Mouse (Mus musculus): ENCODE measurements around the gene B9d1. TPM values are rescaled to one million over a fixed set of nuclear protein-coding genes. Genes with fewer than 3 reads are reported as not detected.

B9d1 gene
- polyA plus RNA-seq (2017; shearing (Covaris generic)), result 1 to 10 TPM; 2.7 to 4.5 TPM

DNA sequence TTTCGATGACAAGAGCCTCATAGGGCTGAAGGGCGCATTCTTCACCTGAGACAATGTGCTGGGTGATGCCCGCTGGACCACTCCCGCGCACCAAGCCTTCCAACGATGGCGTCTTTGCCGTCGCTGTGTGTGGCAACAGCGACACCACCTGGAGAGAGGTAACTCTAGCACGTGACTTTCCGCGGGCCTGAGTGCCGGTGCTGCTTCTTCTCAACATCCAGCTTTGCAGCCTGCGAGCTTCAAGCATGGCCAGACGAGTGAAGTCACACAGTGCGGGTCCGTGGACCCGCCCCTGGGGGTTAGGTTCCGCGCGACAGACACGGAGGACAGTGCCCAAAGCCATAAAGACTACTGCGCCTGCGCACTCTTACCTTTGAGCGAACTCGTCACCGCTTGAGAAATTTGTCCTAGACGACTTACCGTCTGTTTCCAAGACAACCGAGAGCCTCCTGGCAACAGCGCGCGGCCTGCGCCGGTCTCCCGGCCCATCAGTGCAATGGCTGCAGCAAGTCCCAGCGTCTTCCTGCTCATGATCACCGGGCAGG, at the start of gene B9d1:
B9d1 (plus strand) TSS at position 432 of the 545 bp plus-strand sequence.
- ATAC-seq, result peak; percentile 88

DNA sequence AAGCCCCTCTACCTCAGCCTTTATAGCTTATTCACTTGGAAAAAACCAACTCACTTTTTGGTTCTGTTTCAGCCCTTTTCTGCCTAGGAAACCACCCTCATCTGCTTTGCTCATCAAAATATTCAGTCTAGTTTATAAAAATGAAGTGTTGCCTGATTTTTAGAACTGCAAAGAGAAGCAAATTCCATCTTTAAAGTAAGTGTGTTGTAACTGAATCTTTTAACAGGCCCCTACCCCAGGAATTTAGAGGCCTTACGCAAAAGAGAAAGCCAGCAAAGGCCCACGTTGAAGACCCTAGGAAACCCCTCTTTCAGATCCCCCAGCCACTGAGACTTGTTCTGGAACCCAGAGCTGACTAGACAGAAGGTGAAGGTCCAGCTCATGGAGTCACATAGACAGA, 40.9 kb upstream of the B9d1 start:
- no peak for ATAC-seq

DNA sequence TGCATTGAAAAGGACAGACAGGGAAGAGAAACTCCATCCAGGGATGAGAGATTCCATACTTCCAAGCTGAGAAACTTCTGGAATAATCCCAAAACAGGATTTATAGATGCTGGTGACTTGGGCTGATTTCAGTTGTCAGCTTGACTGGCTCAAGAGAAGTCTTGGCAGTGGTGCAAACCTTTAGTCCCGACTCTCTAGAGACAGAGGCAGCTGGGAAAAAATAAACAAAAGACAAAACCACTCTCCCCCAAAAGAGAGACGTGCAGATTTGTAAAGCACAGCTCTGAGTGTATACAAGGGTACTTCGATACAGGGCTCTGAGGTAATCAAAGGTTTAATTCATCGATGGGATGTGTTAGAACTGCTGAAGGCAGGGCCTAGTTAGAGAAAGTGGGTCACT, 39.5 kb upstream of the B9d1 start:
- ATAC-seq, result no peak

DNA sequence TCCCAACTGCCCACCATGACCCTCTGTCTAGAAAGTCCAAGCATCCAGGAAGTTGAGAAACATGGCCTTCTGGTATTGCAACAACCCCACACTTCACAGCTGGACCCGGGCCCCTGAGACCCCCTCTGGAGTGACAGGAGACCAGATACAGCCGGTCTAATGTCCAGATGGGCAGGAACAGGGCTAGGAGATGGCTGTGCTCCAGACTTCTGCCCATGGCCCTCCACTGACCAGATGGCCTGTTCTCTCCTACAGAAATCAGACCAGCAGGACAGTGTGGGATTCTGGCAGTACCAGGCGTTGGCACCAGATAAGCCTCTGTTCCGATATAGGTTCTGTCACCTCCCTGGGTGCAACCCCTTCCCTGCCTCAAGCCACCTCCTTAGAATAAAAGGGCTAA, 36.4 kb upstream of the B9d1 start:
- ATAC-seq, result no peak

DNA sequence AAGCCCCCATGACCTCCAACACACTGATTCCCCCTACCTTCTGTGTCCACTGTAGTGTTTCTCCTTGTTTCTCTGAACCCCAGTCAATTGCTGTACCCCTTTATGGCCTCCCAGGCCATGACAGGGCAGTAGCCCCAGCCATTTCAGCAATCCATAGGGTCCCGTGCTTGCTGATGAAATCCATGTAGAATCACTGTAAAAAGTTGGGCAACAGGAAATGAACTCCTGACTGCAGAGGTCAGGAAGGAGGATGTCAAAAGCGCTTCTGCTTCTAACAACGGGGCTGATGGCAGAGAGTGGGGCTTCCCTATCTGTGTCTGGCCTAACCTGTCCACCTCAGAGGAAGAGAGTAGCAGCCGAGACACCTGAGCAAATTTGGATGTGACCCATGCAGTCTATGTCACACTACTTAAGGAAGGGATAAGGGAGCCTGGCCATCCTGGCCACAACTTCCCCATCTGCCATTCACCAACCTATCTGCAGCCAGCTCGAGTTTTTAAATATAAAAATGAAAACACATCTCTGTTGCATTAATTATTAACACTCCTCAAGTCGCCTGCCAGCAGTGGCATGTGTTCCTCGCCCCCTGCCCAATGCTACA, 35.5 kb upstream of the B9d1 start:
- no peak for ATAC-seq

DNA sequence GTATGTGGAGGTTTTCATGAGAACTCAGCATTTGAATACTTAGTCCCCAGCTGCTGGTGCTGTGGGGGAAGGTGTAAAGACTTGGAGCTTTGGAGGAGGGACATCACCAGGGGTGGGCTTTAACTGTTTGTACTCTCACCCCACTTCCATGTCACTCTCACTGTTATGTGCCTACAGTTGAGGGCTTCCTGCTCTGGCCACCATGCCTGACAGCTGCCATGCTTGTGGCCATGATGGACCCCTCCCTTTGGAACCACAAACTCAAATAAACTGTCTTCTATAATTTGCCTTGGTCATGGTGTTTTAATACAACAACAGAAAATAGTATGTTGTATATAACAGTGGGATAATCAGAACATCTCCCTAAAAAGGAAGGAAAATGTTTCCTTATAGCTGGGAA, 34.1 kb upstream of the B9d1 start:
- no peak for ATAC-seq

DNA sequence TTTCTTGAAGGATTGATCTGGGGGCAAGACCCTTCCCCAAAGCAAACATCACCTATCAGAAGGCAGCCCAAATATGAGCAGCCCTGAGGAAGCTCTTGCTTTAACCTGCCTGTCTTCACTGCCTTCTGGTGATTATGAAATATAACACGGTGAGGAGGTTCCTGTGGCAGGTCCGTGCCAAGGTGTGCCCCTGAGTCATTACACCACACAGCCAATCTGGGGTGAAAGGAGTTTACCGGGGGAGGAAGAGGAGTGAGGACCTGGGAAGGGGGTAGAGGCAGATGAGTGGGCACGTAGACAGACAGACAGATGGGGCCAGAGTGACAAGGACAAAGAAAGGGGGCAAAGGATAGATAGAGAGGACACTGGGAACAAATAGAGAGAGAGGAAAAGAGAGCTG, 31.3 kb upstream of the B9d1 start:
- ATAC-seq, result no peak

DNA sequence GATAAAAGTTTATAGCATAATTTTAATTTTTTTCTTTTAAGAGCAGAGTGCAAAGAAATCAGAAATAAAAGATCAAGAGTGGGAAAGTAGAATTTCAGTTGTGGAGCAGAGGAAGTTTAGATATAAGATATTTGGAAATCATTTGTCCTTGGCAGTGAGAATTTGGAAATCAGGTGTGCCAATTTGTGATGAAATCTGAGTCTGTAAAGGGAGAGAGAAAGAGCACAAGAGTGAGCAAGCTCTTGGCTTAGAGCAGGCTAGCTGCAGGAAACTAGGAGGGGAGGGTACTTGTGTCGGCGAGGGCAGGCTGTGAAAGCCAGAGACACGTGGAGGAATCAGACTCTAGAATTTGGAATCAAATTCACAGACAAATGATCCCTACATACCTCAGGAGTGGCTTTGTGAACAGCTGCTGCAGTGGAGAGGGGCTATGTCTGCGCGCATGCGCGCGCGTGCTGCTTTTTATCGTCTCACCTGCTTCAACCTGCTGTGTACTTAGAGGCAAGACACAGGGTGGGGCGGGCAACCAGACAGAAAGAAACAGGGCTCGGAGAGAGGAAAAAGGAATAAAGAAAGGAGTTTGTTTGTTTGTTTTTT, 28.1 kb upstream of the B9d1 start:
- ATAC-seq, result no peak

DNA sequence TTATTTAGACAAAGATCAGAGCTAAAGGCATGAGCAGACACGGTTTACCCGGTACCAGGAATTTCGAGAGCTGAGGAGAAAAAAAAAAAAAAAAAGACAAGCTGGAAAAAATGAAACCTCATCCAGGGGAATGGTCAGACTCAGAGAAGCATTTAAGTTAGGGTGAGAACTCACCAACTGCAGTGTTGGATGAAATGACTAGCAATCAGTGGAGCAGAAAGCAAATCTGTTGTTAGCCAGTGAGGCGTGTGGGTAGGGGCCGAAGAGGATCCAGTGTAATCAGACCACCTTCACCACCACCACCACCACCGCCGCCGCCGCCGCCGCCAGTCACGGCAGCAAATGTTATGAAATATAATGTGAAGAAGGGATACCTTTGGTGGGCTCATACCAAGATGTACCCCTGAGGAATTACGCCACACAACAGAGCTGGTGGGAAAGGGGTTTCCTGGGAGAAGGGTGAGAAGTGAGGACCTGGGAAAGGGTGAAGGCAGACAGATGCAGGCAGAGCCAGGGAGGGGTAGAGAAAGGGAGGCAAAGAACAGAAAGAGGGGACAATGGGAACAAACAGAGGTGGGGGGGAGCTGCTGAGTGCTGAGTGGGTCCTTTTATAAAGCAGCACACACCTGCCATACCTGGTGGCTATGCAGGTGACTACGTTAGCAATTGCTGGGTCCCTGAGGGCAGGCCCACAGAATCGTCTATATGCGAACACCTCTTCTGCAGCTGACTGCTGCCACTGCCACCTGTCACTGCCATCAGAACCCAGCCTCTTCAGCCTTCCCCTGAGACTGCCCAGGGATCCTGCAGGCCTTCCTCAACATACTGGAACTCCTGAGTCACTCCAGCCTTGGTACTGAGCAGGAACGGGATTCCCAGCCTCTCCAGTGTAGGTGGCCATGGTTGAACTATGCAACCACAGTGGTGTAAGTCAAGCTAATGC, 27.1 kb upstream of the B9d1 start:
- no peak for ATAC-seq

DNA sequence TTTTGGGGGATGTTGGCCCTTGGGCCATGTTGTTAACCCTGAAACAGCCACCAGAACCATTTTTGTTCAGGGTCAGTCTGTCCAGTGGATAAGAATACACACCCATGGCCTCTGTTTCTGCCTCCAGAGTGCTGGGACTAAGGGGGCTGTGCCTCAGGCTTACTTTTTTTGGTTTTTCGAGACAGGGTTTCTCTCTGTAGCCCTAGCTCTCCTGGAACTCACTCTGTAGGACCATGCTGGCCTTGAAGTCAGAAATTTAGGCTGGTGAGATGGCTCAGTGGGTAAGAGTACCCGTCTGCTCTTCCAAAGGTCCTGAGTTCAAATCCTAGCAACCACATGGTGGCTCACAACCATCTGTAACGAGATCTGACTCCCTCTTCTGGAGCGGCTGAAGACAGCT, 26.2 kb upstream of the B9d1 start:
- no peak for ATAC-seq

DNA sequence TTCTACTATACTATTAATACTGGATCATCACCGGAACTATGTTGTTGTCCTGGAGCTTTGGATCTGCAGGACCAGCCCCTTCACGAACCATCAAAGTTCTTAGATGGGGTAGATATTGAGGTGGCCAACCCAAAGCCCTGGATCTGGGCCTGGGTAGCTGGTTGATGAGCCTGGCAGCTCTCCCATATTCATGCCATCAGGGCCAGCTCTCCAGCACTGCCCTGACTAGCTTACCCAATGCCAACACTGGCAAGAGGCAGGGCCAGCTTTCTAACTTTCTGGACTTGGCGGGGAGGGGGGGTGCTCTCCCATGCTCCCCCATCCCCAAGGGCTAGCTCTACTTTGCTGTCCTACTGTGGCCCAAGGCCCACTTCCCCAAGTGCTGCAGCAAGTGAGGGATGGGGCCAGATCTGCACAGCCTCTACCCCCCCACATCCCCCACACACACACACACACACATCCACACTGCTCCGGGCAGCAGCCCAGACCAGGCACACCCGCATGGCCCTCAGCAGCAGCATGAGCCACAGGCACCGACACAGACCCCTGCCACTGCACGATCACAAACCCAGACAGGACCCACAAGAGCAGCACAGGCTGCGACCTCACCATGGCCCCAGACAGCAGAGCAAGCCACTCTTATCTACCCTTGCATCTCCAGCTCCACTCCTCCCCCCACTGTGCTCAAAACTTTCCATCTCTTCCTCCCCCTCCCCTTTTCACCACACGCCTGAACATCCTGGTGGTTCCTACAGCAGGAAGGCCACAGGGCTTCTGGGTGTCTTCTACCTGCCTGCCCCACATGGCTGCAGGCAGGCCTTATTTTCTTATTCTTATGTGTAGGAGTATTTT, 23.5 kb upstream of the B9d1 start:
- ATAC-seq, result peak; percentile 43

DNA sequence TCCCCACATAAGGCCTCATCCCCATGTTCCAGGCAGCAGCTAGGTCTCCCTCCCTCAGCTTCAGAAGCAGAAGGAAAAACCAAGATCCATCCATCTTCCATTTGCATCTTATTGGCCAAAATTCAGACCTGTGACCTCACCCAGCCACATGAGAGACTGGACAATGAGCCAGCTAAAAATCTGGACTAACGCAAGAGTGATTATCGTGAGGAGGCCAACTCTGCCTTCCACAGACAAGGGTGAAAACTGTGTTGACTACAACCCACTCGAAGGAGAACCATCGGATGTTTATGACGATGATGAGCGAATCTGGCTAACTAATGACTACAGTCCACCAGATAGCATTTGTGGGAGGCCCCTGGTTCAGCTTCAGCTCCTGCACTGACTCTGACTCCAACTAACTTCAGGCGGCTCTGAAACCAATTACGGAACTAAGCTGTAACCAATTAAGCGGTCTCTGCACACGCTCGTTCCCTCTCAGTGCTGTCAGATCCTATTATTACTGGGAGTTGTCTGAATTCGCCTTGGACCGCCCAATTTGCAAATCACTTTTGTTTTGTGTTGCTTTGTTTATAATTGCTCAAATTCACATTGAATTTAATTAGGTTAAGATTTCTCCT, 21.6 kb upstream of the B9d1 start:
- no peak for ATAC-seq

DNA sequence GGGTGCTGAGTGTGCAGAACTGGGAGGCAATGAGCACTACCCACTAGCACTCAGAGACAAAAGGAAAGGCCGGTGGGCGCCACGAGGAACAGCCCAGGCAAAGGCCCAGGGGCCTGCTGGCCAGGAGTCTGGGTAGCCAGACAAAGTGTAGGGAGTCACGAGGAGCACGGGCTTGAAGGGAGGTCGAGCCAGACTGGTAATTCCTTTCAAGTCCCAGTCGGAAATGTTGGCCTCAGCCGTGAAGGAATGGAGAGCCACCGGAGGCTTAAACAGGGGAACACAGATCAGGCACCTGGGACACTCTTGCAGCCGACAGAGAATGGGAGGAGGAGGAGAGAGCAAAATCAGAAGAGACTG, 20.7 kb upstream of the B9d1 start:
- ATAC-seq, result no peak

DNA sequence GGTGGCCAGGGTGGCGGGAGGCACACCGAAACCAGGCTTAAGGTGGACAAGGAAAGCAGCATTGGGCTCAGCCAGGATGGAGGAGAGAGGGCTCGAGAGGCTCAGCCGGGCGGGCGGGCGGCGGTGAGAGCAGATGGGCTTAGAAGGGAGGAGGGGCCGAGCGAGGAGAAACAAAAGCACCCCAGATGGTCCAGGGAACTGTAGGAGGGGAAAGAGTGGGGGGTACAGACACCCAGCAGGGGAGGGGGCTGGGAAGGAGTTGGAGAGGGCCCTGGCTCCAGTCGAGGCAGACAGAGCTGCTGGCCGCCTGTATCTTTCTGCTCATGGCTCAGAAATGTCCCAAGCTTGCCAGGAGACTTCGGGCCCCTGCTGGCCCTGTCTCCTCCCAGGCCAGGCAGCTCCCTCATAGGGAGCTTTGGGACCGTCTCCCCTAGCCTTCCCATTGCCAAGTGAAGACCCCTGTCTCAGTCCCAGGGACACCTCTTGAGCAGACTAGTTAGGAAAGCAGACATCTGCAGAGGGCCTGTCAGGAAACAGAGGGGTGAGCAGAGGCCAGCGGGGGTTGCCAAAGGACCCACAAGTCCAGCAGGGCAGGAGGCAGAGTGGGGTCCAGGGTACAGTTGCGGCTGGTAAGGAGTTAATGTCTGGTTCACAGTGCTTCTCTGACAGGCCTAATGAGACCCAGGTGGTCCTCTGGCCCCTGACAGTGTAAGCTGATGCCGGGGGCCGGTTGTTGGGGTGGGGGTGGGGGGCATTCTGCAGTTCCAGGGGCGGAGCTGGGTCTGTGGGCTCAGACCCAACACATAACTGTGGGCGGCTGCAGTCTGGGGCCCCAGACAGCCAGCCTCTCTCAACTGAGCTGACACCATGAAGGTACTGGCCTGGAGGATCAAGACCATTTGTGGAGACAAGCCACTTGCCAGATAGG, 20.1 kb upstream of the B9d1 start, which contains the start of gene Mfap4:
Mfap4 (plus strand) TSS at position 819 of the 928 bp plus-strand sequence.
- ATAC-seq, result no peak

DNA sequence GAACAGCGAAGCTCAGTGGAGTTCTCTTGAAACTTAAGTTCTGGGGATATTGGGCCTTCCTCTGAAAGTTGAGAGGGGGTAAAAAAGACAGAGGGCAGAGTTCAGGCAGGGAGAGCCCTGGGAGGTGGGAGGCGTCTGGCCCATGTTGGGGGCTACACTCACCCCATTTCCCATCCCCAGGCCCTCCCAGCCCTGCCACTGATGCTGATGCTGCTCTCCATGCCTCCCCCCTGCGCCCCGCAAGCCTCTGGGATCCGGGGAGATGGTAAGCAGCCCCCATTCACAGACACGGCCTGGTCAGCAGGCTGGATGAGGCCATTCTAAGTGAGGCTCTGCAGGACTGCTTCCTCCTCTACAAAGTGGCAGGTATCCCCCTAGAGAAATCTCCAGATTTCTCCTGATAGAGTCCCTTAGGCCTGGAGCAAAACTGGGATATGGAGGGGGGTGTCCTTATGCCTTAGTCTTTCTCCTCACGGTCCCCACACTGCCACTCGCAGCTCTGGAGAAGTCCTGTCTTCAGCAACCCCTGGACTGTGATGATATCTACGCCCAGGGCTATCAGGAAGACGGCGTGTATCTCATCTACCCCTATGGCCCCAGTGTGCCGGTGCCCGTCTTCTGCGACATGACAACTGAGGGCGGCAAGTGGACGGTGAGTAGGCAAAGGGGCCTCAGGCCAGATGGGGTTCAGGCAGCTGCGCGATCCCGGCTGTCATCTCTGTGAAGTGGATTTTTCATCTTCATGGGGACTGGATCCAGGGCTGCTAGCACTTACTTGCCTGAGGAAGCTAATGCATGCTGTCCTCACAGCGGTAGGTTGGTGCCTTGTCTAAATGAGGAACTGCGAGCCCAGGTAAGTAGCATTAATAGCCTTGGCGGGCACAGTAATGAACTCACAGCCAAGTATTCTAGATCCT, 19.1 kb upstream of the B9d1 start:
- no peak for ATAC-seq

DNA sequence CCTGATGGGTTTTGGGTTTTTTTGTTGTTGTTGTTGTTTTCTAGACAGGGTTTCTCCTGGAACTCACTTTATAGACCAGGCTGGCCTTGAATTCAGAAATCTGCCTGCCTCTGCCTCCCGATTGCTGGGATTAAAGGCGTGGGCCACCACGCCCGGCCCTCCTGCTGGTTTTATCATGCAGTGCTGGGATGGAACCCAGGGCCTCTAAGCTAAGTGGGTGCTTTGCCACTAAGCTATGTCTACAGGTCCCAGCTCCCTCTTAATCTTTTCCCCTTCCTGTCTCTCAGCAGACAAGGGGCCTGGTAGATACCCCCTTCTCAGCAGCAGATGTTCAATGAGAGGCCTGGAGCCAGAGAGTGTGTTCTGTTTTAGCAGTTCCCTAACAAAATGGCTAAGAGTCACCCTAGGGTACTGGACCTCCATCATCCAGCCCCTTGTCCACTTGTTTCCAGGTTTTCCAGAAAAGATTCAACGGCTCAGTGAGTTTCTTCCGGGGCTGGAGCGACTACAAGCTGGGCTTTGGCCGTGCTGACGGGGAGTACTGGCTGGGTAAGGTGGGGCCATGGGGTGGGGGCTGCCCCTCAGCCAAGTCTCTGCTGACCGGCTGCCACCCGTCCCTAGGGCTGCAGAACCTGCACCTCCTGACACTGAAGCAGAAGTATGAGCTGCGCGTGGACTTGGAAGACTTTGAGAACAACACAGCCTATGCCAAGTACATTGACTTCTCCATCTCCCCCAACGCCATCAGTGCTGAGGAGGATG, 18.3 kb upstream of the B9d1 start:
- ATAC-seq, result no peak

DNA sequence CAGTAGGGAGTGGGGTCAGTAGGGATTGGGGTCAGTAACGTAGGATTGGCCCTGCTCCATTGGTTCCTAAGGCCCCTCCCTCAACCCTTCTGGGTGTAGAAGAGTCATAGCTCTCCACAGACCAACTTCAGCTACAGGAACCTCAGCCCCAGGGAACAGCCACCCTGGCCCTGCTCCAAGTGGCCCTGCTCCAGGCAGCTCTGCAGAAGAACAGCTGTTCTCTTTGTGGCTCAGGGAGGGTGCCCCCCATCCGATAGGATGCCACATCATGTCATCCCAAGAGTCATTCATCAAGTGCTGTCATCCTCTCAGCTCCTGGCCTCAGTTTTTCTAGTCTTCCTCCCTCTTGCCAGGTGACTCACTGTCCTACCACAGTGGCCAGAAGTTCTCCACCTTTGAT, 17.5 kb upstream of the B9d1 start:
- no peak for ATAC-seq

DNA sequence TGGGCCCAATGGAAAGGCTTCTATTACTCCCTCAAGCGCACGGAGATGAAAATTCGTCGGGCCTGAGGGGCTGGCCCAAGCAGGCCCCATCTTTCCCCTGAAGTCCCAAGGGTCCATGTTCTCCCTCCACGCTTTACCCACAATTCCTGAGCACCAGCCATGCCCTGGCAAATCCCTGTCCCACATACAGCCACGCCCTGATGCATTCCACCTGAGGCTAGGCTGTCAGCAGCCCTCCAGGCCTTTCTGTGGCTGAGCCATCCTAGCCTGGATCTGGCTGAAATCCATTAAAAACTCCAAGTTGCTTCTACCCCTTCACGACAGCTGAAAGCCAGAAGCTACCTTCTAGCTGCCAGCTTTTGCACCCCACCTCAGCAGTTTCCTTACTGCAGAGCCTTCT, 17.0 kb upstream of the B9d1 start:
- no peak for ATAC-seq

DNA sequence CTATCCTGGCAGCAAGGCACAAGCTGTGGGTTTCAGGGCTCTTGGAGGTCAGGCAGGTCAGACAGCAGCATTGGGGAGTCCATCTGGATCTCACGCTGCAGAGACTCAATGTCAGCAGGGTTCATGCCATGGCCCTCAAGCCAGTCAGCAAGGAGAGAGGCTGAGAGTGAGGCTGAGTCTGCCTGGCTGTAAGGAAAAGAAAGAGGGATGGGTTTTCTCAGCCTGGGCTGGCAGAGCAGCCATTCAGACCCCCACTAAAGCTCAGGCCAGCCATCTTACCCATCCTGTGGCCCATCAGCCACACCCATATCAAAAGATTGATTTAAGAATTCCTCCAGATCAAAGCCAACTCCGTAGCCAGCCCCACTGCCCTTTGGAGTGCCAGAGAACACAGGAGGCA, 15.9 kb upstream of the B9d1 start:
- ATAC-seq, result no peak
